Mouse (Mus musculus): ENCODE data around the gene Actr8. TPM values are rescaled to one million over a fixed set of nuclear protein-coding genes. Genes with fewer than 3 reads are reported as not detected.

Actr8 gene
- polyA plus RNA-seq, 1 experiment from 2014 or later = 69.8 TPM

GRCm38 (mm10) chr14:30019375-30019774 is 41.2 kb downstream of the Actr8 start:
- WGBS = 94% methylated on average over 8 of the region's 8 CpGs
- H3K9ac ChIP-seq = no peak overlapping the region
- H3K4me2 ChIP-seq (replicated peaks) = no peak overlapping the region
- ATAC-seq (ENCODE audit: low FRiP score, low read depth) = no peak
- H3K27ac ChIP-seq = no peak overlapping the region
- no peaks in the 10 kb centered on the region for H3K9me3 ChIP-seq
- no peak overlapping the region for H3K4me3 ChIP-seq
- H3K27me3 ChIP-seq = no peaks in the 10 kb centered on the region
- H3K4me1 ChIP-seq = no peaks in the 10 kb centered on the region
- no peaks in the 10 kb centered on the region for H3K36me3 ChIP-seq

- WGBS = 33% methylated on average over 9 of the region's 9 CpGs
- no peak for ATAC-seq (ENCODE audit: low FRiP score, low read depth)
- H3K9me3 ChIP-seq = no peaks in the 10 kb centered on the region
These were observed 41.8 kb downstream of the Actr8 start for GRCm38 (mm10) chr14:30019792-30020575.

GRCm38 (mm10) chr14:30022471-30022870 is 44.3 kb downstream of the Actr8 start:
- no peaks in the 10 kb centered on the region for H3K27me3 ChIP-seq
- H3K9ac ChIP-seq = no peak overlapping the region
- no peaks in the 10 kb centered on the region for H3K4me1 ChIP-seq
- H3K9me3 ChIP-seq = no peaks in the 10 kb centered on the region
- H3K4me3 ChIP-seq = no peak overlapping the region
- H3K27ac ChIP-seq = no peak overlapping the region
- H3K36me3 ChIP-seq = no peaks in the 10 kb centered on the region
- no peak overlapping the region for H3K4me2 ChIP-seq (replicated peaks)
- no peak for ATAC-seq (ENCODE audit: low FRiP score, low read depth)
- 87% methylated on average over 6 of the region's 6 CpGs for WGBS

More at GRCm38 (mm10) chr14:30019792-30020575, 41.8 kb downstream of the Actr8 start:
- no peaks in the 10 kb centered on the region for H3K27me3 ChIP-seq
- no peak overlapping the region for H3K4me2 ChIP-seq (replicated peaks)
- no peak overlapping the region for H3K9ac ChIP-seq
- no peak overlapping the region for H3K27ac ChIP-seq
- no peaks in the 10 kb centered on the region for H3K36me3 ChIP-seq
- H3K4me1 ChIP-seq = no peaks in the 10 kb centered on the region
- H3K4me3 ChIP-seq = no peak overlapping the region

- Histone ChIP-seq H3K4me2 (replicated peaks) (no peak overlapping the region), H3K4me1 (no peaks in the 10 kb centered on the region), H3K27me3 (no peaks in the 10 kb centered on the region), H3K36me3 (no peaks in the 10 kb centered on the region), H3K9me3 (no peaks in the 10 kb centered on the region), H3K4me3 (no peak overlapping the region), H3K9ac (no peak overlapping the region), H3K27ac (no peak overlapping the region)
- ATAC-seq (ENCODE audit: low FRiP score, low read depth) = no peak
- WGBS = 52% methylated on average over 7 of the region's 7 CpGs
These were observed 46.2 kb downstream of the Actr8 start for GRCm38 (mm10) chr14:30024387-30024786.

GRCm38 (mm10) chr14:30027378-30027777 is 49.2 kb downstream of the Actr8 start:
- H3K4me3 ChIP-seq = no peak overlapping the region
- no peaks in the 10 kb centered on the region for H3K27me3 ChIP-seq
- H3K9ac ChIP-seq = no peak overlapping the region
- no peak for ATAC-seq (ENCODE audit: low FRiP score, low read depth)
- no peak overlapping the region for H3K27ac ChIP-seq
- H3K9me3 ChIP-seq = no peaks in the 10 kb centered on the region
- H3K36me3 ChIP-seq = no peaks in the 10 kb centered on the region
- whole genome bisulfite sequencing = 53% methylated on average over 2 of the region's 2 CpGs
- no peaks in the 10 kb centered on the region for H3K4me1 ChIP-seq
- no peak overlapping the region for H3K4me2 ChIP-seq (replicated peaks)

GRCm38 (mm10) chr14:30033405-30033804 is 55.3 kb downstream of the Actr8 start:
- Histone ChIP-seq H3K36me3 (no peaks in the 10 kb centered on the region), H3K4me2 (replicated peaks) (no peak overlapping the region), H3K4me3 (no peak overlapping the region), H3K27me3 (no peaks in the 10 kb centered on the region), H3K27ac (no peak overlapping the region), H3K9me3 (no peaks in the 10 kb centered on the region), H3K9ac (no peak overlapping the region), H3K4me1 (no peaks in the 10 kb centered on the region)
- ATAC-seq (ENCODE audit: low FRiP score, low read depth) = no peak
- 54% methylated on average over 8 of the region's 8 CpGs for WGBS

DNA sequence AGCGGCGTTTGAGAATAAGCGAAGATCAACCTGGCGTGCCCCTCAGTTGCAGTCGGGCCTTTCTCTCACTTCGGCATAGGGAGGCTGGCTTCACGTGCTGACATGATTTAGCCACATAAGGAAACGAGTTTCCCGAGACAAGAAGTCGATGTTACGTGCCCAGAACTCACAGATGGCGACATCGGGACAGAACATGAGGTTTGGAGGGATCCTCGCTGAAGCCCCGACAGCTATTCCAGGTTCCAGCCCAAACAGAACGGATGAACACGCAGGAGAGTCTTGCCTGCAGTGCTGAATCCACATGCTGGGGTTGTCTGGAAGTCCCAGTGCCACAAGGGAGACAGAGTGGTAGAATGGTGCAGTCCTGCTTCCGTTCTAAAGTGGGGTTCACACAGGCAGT is 60.3 kb downstream of the Actr8 start:
- no peak overlapping the region for H3K27ac ChIP-seq
- H3K9me3 ChIP-seq = no peaks in the 10 kb centered on the region
- H3K9ac ChIP-seq = no peak overlapping the region
- no peaks in the 10 kb centered on the region for H3K27me3 ChIP-seq
- no peak overlapping the region for H3K4me2 ChIP-seq (replicated peaks)
- H3K4me3 ChIP-seq = no peak overlapping the region
- WGBS = 84% methylated on average over 18 of the region's 18 CpGs
- no peaks in the 10 kb centered on the region for H3K36me3 ChIP-seq
- no peak for ATAC-seq (ENCODE audit: low FRiP score, low read depth)
- H3K4me1 ChIP-seq = no peaks in the 10 kb centered on the region; the same call in 1 of the 2 replicates

DNA sequence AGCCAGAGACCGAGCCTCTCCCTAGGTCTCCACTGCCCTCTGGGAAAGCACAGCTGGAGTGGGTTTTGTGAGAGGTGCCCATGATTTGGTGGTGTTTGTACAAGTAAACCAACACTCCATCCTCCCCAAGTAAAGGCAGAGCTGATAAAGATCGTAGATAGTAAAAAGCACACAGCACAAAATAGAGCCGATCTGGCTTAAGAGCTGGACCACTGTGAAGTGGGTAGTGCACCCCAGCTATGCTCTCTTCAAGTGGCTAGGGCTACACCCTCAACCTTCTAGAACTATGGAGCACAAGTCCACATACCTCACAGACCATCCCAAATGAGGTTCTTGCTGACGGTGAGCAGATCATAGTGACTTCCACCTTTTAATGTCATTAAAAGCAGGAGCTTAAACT is 61.3 kb downstream of the Actr8 start:
- Histone ChIP-seq H3K9ac (no peak overlapping the region), H3K27me3 (no peaks in the 10 kb centered on the region), H3K4me3 (no peak overlapping the region), H3K4me1 (no peaks in the 10 kb centered on the region; the same call in 1 of the 2 replicates), H3K27ac (no peak overlapping the region), H3K9me3 (no peaks in the 10 kb centered on the region), H3K36me3 (no peaks in the 10 kb centered on the region), H3K4me2 (replicated peaks) (no peak overlapping the region)
- WGBS = 74% methylated on average over 4 of the region's 4 CpGs
- ATAC-seq (ENCODE audit: low FRiP score, low read depth) = no peak

- H3K4me2 ChIP-seq (replicated peaks) = no peak overlapping the region
- no peak overlapping the region for H3K4me3 ChIP-seq
- H3K9me3 ChIP-seq = no peaks in the 10 kb centered on the region
- no peak overlapping the region for H3K27ac ChIP-seq
- no peaks in the 10 kb centered on the region for H3K27me3 ChIP-seq
- H3K9ac ChIP-seq = no peak overlapping the region
- WGBS = 66% methylated on average over 9 of the region's 9 CpGs
- no peak for ATAC-seq (ENCODE audit: low FRiP score, low read depth)
- no peaks in the 10 kb centered on the region; the same call in 1 of the 2 replicates for H3K4me1 ChIP-seq
- no peaks in the 10 kb centered on the region for H3K36me3 ChIP-seq
These were observed 63.7 kb downstream of the Actr8 start for GRCm38 (mm10) chr14:30041836-30042235.

- H3K4me2 ChIP-seq (replicated peaks) = no peak overlapping the region
- no peaks in the 10 kb centered on the region for H3K36me3 ChIP-seq
- H3K9me3 ChIP-seq = no peaks in the 10 kb centered on the region
- no peak overlapping the region for H3K27ac ChIP-seq
- H3K4me3 ChIP-seq = no peak overlapping the region
- H3K4me1 ChIP-seq = no peaks in the 10 kb centered on the region; the same call in 1 of the 2 replicates
- WGBS = 87% methylated on average over 7 of the region's 7 CpGs
- H3K27me3 ChIP-seq = no peaks in the 10 kb centered on the region
- H3K9ac ChIP-seq = no peak overlapping the region
- ATAC-seq (ENCODE audit: low FRiP score, low read depth) = no peak
These were observed 65.3 kb downstream of the Actr8 start for GRCm38 (mm10) chr14:30043356-30043940.

GRCm38 (mm10) chr14:30045239-30045638 is 67.1 kb downstream of the Actr8 start:
- Histone ChIP-seq H3K4me3 (no peak overlapping the region), H3K4me2 (replicated peaks) (no peak overlapping the region), H3K4me1 (no peaks in the 10 kb centered on the region; the same call in 1 of the 2 replicates), H3K9me3 (no peaks in the 10 kb centered on the region), H3K27ac (no peak overlapping the region), H3K27me3 (no peaks in the 10 kb centered on the region), H3K9ac (no peak overlapping the region), H3K36me3 (no peaks in the 10 kb centered on the region)
- ATAC-seq (ENCODE audit: low FRiP score, low read depth) = no peak
- 85% methylated on average over 10 of the region's 10 CpGs for WGBS

- Histone ChIP-seq H3K36me3 (no peaks in the 10 kb centered on the region), H3K9me3 (no peaks in the 10 kb centered on the region), H3K27me3 (no peaks in the 10 kb centered on the region), H3K4me2 (replicated peaks) (no peak overlapping the region), H3K9ac (no peak overlapping the region), H3K4me3 (no peak overlapping the region), H3K4me1 (no peaks in the 10 kb centered on the region), H3K27ac (no peak overlapping the region)
- no peak for ATAC-seq (ENCODE audit: low FRiP score, low read depth)
- WGBS = 84% methylated on average over 8 of the region's 8 CpGs
These were observed 67.6 kb downstream of the Actr8 start for GRCm38 (mm10) chr14:30045704-30046220.

All from limb, embryonic 13.5 days (tissue).